ENCODE assay signal across 21 mouse cellular contexts in genomic region chr13:85505046-85505445, GRCm38 (mm10).
DNase-seq lines count a peak whose midpoint lies in the region; ATAC-seq and TF ChIP-seq lines count a peak whose summit lies in the region.
"Had no signal": no experiment of that assay in that cellular context is flagged by ENCODE, and none has a peak within 500 bp of the region (broad histone marks: within the 10 kb centered on the region; RNA-seq: fewer than 3 reads in every experiment).

No protein-coding gene starts in this region.

- WGBS in kidney, postnatal 0 days: 31% methylated on average over 4 of the region's 4 CpGs
- WGBS in olfactory bulb, adult 2 months: 34% methylated on average over 4 of the region's 4 CpGs

- no peak for TF ChIP-seq POLR2A in olfactory bulb, adult 2 months (IDR thresholded peaks at IDR 0.05; ENCODE audit: insufficient read depth, low read depth, low read length)

- H3K4me3 ChIP-seq in kidney, postnatal 0 days (replicated peaks; ENCODE audit: low read depth, low read length): no peak overlapping the region
- no peak overlapping the region for H3K4me3 ChIP-seq in olfactory bulb, adult 2 months (ENCODE audit: insufficient read depth, low read depth, low read length)
- H3K4me3 ChIP-seq: embryonic facial prominence, embryonic 15.5 days; heart, embryonic 10.5 days; intestine, embryonic 15.5 days; limb, embryonic 13.5 days had no signal

- H3K4me2 ChIP-seq in kidney, postnatal 0 days (ENCODE audit: low read length): no peak overlapping the region
- H3K4me2 ChIP-seq: embryonic facial prominence, embryonic 15.5 days; intestine, embryonic 15.5 days; limb, embryonic 13.5 days had no signal

- no peak for ATAC-seq in kidney, postnatal 0 days (replicated peaks; ENCODE audit: low FRiP score, low read depth)
- 0 out of 2 replicates have a peak, but pooled peaks have one; percentile 3 for ATAC-seq in common myeloid progenitor, adult 5-6 weeks (replicated peaks; ENCODE audit: low read depth, poor library complexity, severe bottlenecking)
- ATAC-seq: forebrain, embryonic 16.5 days; intestine, embryonic 15.5 days had no signal

- intact Hi-C loops in left cerebral cortex, postnatal 4 days (cut with DNase I): no loop called here

- no peak overlapping the region for H3K9ac ChIP-seq in kidney, postnatal 0 days (ENCODE audit: low read depth, low read length)
- H3K9ac ChIP-seq: embryonic facial prominence, embryonic 15.5 days; intestine, embryonic 15.5 days; limb, embryonic 13.5 days had no signal

- 0 out of 2 replicates have a peak, but pooled peaks cover 3% of the 10 kb centered on the region for H3K4me1 ChIP-seq in kidney, postnatal 0 days (replicated peaks; ENCODE audit: insufficient read depth, low read length)
- H3K4me1 ChIP-seq in olfactory bulb, adult 2 months (ENCODE audit: control insufficient read depth, insufficient read depth, low read length): peaks cover 6% of the 10 kb centered on the region
- H3K4me1 ChIP-seq: embryonic facial prominence, embryonic 15.5 days; intestine, embryonic 15.5 days; limb, embryonic 13.5 days had no signal

- no peak for TF ChIP-seq CTCF in kidney, postnatal 0 days (IDR thresholded peaks at IDR 0.05; ENCODE audit: low read depth)
- no peak for TF ChIP-seq CTCF in olfactory bulb, adult 2 months (IDR thresholded peaks at IDR 0.05; ENCODE audit: insufficient read depth, low read depth, low read length)

- peak; percentile 1 for DNase-seq in kidney, postnatal 0 days (ENCODE audit: low spot score)
- no peak for DNase-seq in kidney, postnatal 10 days
- DNase-seq in CD4-positive, CD25-positive, alpha-beta regulatory T cell, adult 2 months (ENCODE audit: low read depth, low spot score): peak; percentile 66
- no peak for DNase-seq in cerebellum, adult 11-12 months
- no peak for DNase-seq in ovary, postnatal 14 days (ENCODE audit: low spot score)
- DNase-seq in left cerebral cortex, postnatal 4 days: no peak
- DNase-seq: adrenal gland, adult 8-10 months; cerebellum, postnatal 10 days; gastrocnemius, postnatal 36 days; heart, postnatal 10 days; kidney, adult 9 months; kidney, postnatal 4 days; lung, postnatal 10 days; right cerebral cortex, adult 18-20 months had no signal

- no peaks in the 10 kb centered on the region for H3K9me3 ChIP-seq in kidney, postnatal 0 days (replicated peaks; ENCODE audit: low read length)
- H3K9me3 ChIP-seq: embryonic facial prominence, embryonic 15.5 days; heart, embryonic 10.5 days; intestine, embryonic 15.5 days; limb, embryonic 13.5 days had no signal

- no peak overlapping the region for H3K27ac ChIP-seq in kidney, postnatal 0 days
- H3K27ac ChIP-seq in olfactory bulb, adult 2 months (ENCODE audit: insufficient read depth, low read depth, low read length): peak overlapping the region; percentile 85
- H3K27ac ChIP-seq: embryonic facial prominence, embryonic 15.5 days; heart, embryonic 10.5 days; intestine, embryonic 15.5 days; limb, embryonic 13.5 days had no signal

- no peaks in the 10 kb centered on the region for H3K36me3 ChIP-seq in kidney, postnatal 0 days (ENCODE audit: insufficient read depth, low read length)
- H3K36me3 ChIP-seq: embryonic facial prominence, embryonic 15.5 days; heart, embryonic 10.5 days; intestine, embryonic 15.5 days; limb, embryonic 13.5 days had no signal

- H3K27me3 ChIP-seq in kidney, postnatal 0 days (ENCODE audit: insufficient read depth, low read length): no peaks in the 10 kb centered on the region
- H3K27me3 ChIP-seq: embryonic facial prominence, embryonic 15.5 days; intestine, embryonic 15.5 days; limb, embryonic 13.5 days had no signal

Comparison
In these comparisons a context has a peak if more than half of its experiments do, and no peak if none do; other contexts are left out.
1. DNase-seq: peak in kidney, postnatal 0 days (single experiment) and CD4-positive, CD25-positive, alpha-beta regulatory T cell, adult 2 months (single experiment); none in kidney, postnatal 10 days (single experiment), cerebellum, adult 11-12 months (single experiment), ovary, postnatal 14 days (single experiment) and left cerebral cortex, postnatal 4 days (single experiment).